Mouse (Mus musculus): ENCODE measurements around the gene Slc4a10. TPM values are rescaled to one million over a fixed set of nuclear protein-coding genes. Genes with fewer than 3 reads are reported as not detected.

Gene Slc4a10
- polyA plus RNA-seq, 1 experiment from 2014 or later = 4.0 TPM

- no peak overlapping the region for H3K4me3 ChIP-seq
- 93% methylated on average over 7 of the region's 7 CpGs for WGBS
- ATAC-seq = no peak
These were observed 233.5 kb downstream of the Slc4a10 start for GRCm38 (mm10) chr2:62279777-62280176.

GRCm38 (mm10) chr2:62285026-62285425 lies 238.8 kb downstream of the Slc4a10 start:
- ATAC-seq = no peak
- no peak overlapping the region for H3K9ac ChIP-seq
- H3K4me1 ChIP-seq = no peaks in the 10 kb centered on the region
- 88% methylated on average over 2 of the region's 2 CpGs for WGBS
- no peak overlapping the region for H3K4me3 ChIP-seq
- H3K27me3 ChIP-seq = no peaks in the 10 kb centered on the region
- H3K9me3 ChIP-seq (replicated peaks) = no peaks in the 10 kb centered on the region
- no peak overlapping the region for H3K4me2 ChIP-seq
- H3K27ac ChIP-seq = no peak overlapping the region
- no peaks in the 10 kb centered on the region for H3K36me3 ChIP-seq (ENCODE audit: poor library complexity, severe bottlenecking)

More at GRCm38 (mm10) chr2:62279777-62280176, 233.5 kb downstream of the Slc4a10 start:
- H3K27ac ChIP-seq = no peak overlapping the region
- H3K9ac ChIP-seq = no peak overlapping the region
- no peaks in the 10 kb centered on the region for H3K36me3 ChIP-seq (ENCODE audit: poor library complexity, severe bottlenecking)
- H3K4me1 ChIP-seq = no peaks in the 10 kb centered on the region
- no peaks in the 10 kb centered on the region for H3K27me3 ChIP-seq
- H3K9me3 ChIP-seq (replicated peaks) = no peaks in the 10 kb centered on the region
- no peak overlapping the region for H3K4me2 ChIP-seq

GRCm38 (mm10) chr2:62285847-62286246 lies 239.6 kb downstream of the Slc4a10 start:
- H3K36me3 ChIP-seq (ENCODE audit: poor library complexity, severe bottlenecking) = no peaks in the 10 kb centered on the region
- ATAC-seq = no peak
- no peak overlapping the region for H3K4me2 ChIP-seq
- no peaks in the 10 kb centered on the region for H3K4me1 ChIP-seq
- H3K27ac ChIP-seq = no peak overlapping the region
- no peak overlapping the region for H3K9ac ChIP-seq
- 2% methylated on average over 2 of the region's 2 CpGs for WGBS
- no peaks in the 10 kb centered on the region for H3K27me3 ChIP-seq
- no peak overlapping the region for H3K4me3 ChIP-seq
- H3K9me3 ChIP-seq (replicated peaks) = no peaks in the 10 kb centered on the region

GRCm38 (mm10) chr2:62287532-62287931 lies 241.3 kb downstream of the Slc4a10 start:
- Histone ChIP-seq H3K9me3 (replicated peaks) (no peaks in the 10 kb centered on the region), H3K27ac (no peak overlapping the region), H3K4me2 (no peak overlapping the region), H3K4me3 (no peak overlapping the region), H3K4me1 (no peaks in the 10 kb centered on the region), H3K36me3 (ENCODE audit: poor library complexity, severe bottlenecking) (no peaks in the 10 kb centered on the region), H3K9ac (no peak overlapping the region), H3K27me3 (no peaks in the 10 kb centered on the region)
- WGBS = 76% methylated on average over 4 of the region's 4 CpGs
- no peak for ATAC-seq

- no peak overlapping the region for H3K9ac ChIP-seq
- no peak overlapping the region for H3K4me2 ChIP-seq
- no peaks in the 10 kb centered on the region for H3K9me3 ChIP-seq (replicated peaks)
- 29% methylated on average over 2 of the region's 2 CpGs for WGBS
- H3K27me3 ChIP-seq = no peaks in the 10 kb centered on the region
- no peaks in the 10 kb centered on the region for H3K36me3 ChIP-seq (ENCODE audit: poor library complexity, severe bottlenecking)
- no peak overlapping the region for H3K4me3 ChIP-seq
- no peaks in the 10 kb centered on the region for H3K4me1 ChIP-seq
- no peak overlapping the region for H3K27ac ChIP-seq
- ATAC-seq = peak; percentile 84
These were observed 247.6 kb downstream of the Slc4a10 start for GRCm38 (mm10) chr2:62293846-62294245.

GRCm38 (mm10) chr2:62301716-62302115 lies 255.5 kb downstream of the Slc4a10 start:
- Histone ChIP-seq H3K9me3 (replicated peaks) (no peaks in the 10 kb centered on the region), H3K4me1 (no peaks in the 10 kb centered on the region), H3K27ac (no peak overlapping the region), H3K27me3 (no peaks in the 10 kb centered on the region), H3K4me3 (no peak overlapping the region), H3K9ac (no peak overlapping the region), H3K36me3 (ENCODE audit: poor library complexity, severe bottlenecking) (no peaks in the 10 kb centered on the region), H3K4me2 (no peak overlapping the region)
- 93% methylated on average over 2 of the region's 2 CpGs for whole genome bisulfite sequencing
- no peak for ATAC-seq

GRCm38 (mm10) chr2:62306978-62307377 lies 260.7 kb downstream of the Slc4a10 start:
- H3K27ac ChIP-seq = no peak overlapping the region
- no peaks in the 10 kb centered on the region for H3K9me3 ChIP-seq (replicated peaks)
- no peaks in the 10 kb centered on the region for H3K27me3 ChIP-seq
- no peaks in the 10 kb centered on the region for H3K36me3 ChIP-seq (ENCODE audit: poor library complexity, severe bottlenecking)
- 91% methylated on average over 5 of the region's 5 CpGs for WGBS
- H3K9ac ChIP-seq = no peak overlapping the region
- H3K4me2 ChIP-seq = no peak overlapping the region
- ATAC-seq = no peak
- H3K4me1 ChIP-seq = no peaks in the 10 kb centered on the region
- H3K4me3 ChIP-seq = no peak overlapping the region

- 79% methylated on average over 2 of the region's 2 CpGs for WGBS
- peak; percentile 27; the same call in 1 of the 2 replicates for ATAC-seq
These were observed 261.2 kb downstream of the Slc4a10 start for GRCm38 (mm10) chr2:62307477-62307876.

GRCm38 (mm10) chr2:62316930-62317329 lies 270.7 kb downstream of the Slc4a10 start:
- Histone ChIP-seq H3K4me3 (no peak overlapping the region), H3K4me2 (no peak overlapping the region), H3K27ac (no peak overlapping the region), H3K9ac (no peak overlapping the region), H3K9me3 (replicated peaks) (no peaks in the 10 kb centered on the region), H3K36me3 (ENCODE audit: poor library complexity, severe bottlenecking) (no peaks in the 10 kb centered on the region), H3K27me3 (no peaks in the 10 kb centered on the region), H3K4me1 (no peaks in the 10 kb centered on the region)
- WGBS = 74% methylated on average over 2 of the region's 2 CpGs
- ATAC-seq = no peak

More at GRCm38 (mm10) chr2:62307477-62307876, 261.2 kb downstream of the Slc4a10 start:
- Histone ChIP-seq H3K27ac (peak overlapping the region; percentile 20; the same call in 1 of the 2 replicates), H3K4me3 (no peak overlapping the region), H3K4me2 (no peak overlapping the region), H3K27me3 (no peaks in the 10 kb centered on the region), H3K4me1 (no peaks in the 10 kb centered on the region), H3K9ac (no peak overlapping the region), H3K9me3 (replicated peaks) (no peaks in the 10 kb centered on the region), H3K36me3 (ENCODE audit: poor library complexity, severe bottlenecking) (no peaks in the 10 kb centered on the region)

GRCm38 (mm10) chr2:62319489-62319888 lies 273.2 kb downstream of the Slc4a10 start:
- no peaks in the 10 kb centered on the region for H3K9me3 ChIP-seq (replicated peaks)
- 87% methylated on average over 3 of the region's 3 CpGs for WGBS
- H3K4me1 ChIP-seq = no peaks in the 10 kb centered on the region
- ATAC-seq = no peak
- H3K27me3 ChIP-seq = no peaks in the 10 kb centered on the region
- no peak overlapping the region for H3K9ac ChIP-seq
- H3K4me2 ChIP-seq = no peak overlapping the region
- H3K27ac ChIP-seq = no peak overlapping the region
- no peak overlapping the region for H3K4me3 ChIP-seq
- H3K36me3 ChIP-seq (ENCODE audit: poor library complexity, severe bottlenecking) = no peaks in the 10 kb centered on the region

- Histone ChIP-seq H3K27me3 (no peaks in the 10 kb centered on the region), H3K36me3 (ENCODE audit: poor library complexity, severe bottlenecking) (no peaks in the 10 kb centered on the region), H3K4me3 (no peak overlapping the region), H3K9me3 (replicated peaks) (no peaks in the 10 kb centered on the region), H3K4me1 (no peaks in the 10 kb centered on the region), H3K27ac (no peak overlapping the region), H3K9ac (no peak overlapping the region), H3K4me2 (no peak overlapping the region)
- peak; percentile 24; the same call in 1 of the 2 replicates for ATAC-seq
- WGBS = 84% methylated on average over 9 of the region's 9 CpGs
These were observed 276.9 kb downstream of the Slc4a10 start for GRCm38 (mm10) chr2:62323078-62323637.

GRCm38 (mm10) chr2:62325388-62325787 lies 279.1 kb downstream of the Slc4a10 start:
- Histone ChIP-seq H3K9me3 (replicated peaks) (no peaks in the 10 kb centered on the region), H3K4me1 (no peaks in the 10 kb centered on the region), H3K9ac (no peak overlapping the region), H3K27ac (no peak overlapping the region), H3K36me3 (ENCODE audit: poor library complexity, severe bottlenecking) (no peaks in the 10 kb centered on the region), H3K4me3 (no peak overlapping the region), H3K27me3 (no peaks in the 10 kb centered on the region), H3K4me2 (no peak overlapping the region)
- no peak for ATAC-seq
- 90% methylated on average over 2 of the region's 2 CpGs for WGBS

- H3K36me3 ChIP-seq (ENCODE audit: poor library complexity, severe bottlenecking) = no peaks in the 10 kb centered on the region
- no peak overlapping the region for H3K4me3 ChIP-seq
- WGBS = 41% methylated on average over 4 of the region's 4 CpGs
- no peak overlapping the region for H3K27ac ChIP-seq
- no peak overlapping the region for H3K9ac ChIP-seq
- ATAC-seq = no peak
- H3K4me2 ChIP-seq = no peak overlapping the region
- H3K9me3 ChIP-seq (replicated peaks) = no peaks in the 10 kb centered on the region
- no peaks in the 10 kb centered on the region for H3K27me3 ChIP-seq
- peaks cover 12% of the 10 kb centered on the region for H3K4me1 ChIP-seq
These were observed 285.7 kb downstream of the Slc4a10 start for GRCm38 (mm10) chr2:62331913-62332312.

Measured in forebrain, embryonic 13.5 days (tissue).